ENCODE assay signal across 13 mouse cellular contexts in genomic region chr9:56860486-56861269, GRCm38 (mm10). TPM values are rescaled to one million over a fixed set of nuclear protein-coding genes. Genes with fewer than 3 reads are reported as not detected.
DNase-seq lines count a peak whose midpoint lies in the region; ATAC-seq lines count a peak whose summit lies in the region.
"Had no signal": no experiment of that assay in that cellular context is flagged by ENCODE, and none has a peak within 500 bp of the region (broad histone marks: within the 10 kb centered on the region; RNA-seq: fewer than 3 reads in every experiment).

No protein-coding gene starts in this region.

- H3K27ac ChIP-seq in heart, embryonic 15.5 days = peak overlapping the region; percentile 36; the same call in 1 of the 2 replicates
- H3K27ac ChIP-seq in forebrain, embryonic 14.5 days (ENCODE audit: low read depth, low read length) = no peak overlapping the region
- no peak overlapping the region for H3K27ac ChIP-seq in hindbrain, embryonic 13.5 days
- H3K27ac ChIP-seq: embryonic facial prominence, embryonic 12.5 days; liver, embryonic 13.5 days had no signal

- H3K4me2 ChIP-seq in heart, embryonic 15.5 days = no peak overlapping the region
- no peak overlapping the region for H3K4me2 ChIP-seq in forebrain, embryonic 14.5 days (ENCODE audit: low read length)
- no peak overlapping the region for H3K4me2 ChIP-seq in hindbrain, embryonic 13.5 days
- H3K4me2 ChIP-seq: embryonic facial prominence, embryonic 12.5 days; liver, embryonic 13.5 days had no signal

- H3K4me3 ChIP-seq in heart, embryonic 15.5 days = no peak overlapping the region
- no peak overlapping the region for H3K4me3 ChIP-seq in forebrain, embryonic 14.5 days (ENCODE audit: low read depth, low read length)
- no peak overlapping the region for H3K4me3 ChIP-seq in hindbrain, embryonic 13.5 days
- H3K4me3 ChIP-seq: embryonic facial prominence, embryonic 12.5 days; liver, embryonic 13.5 days had no signal

- H3K9me3 ChIP-seq in heart, embryonic 15.5 days (replicated peaks) = no peaks in the 10 kb centered on the region
- H3K9me3 ChIP-seq in forebrain, embryonic 14.5 days (replicated peaks; ENCODE audit: control insufficient read depth, low read length) = no peaks in the 10 kb centered on the region
- no peaks in the 10 kb centered on the region for H3K9me3 ChIP-seq in hindbrain, embryonic 13.5 days
- H3K9me3 ChIP-seq: embryonic facial prominence, embryonic 12.5 days; liver, embryonic 13.5 days had no signal

- peaks cover 36% of the 10 kb centered on the region for H3K4me1 ChIP-seq in heart, embryonic 15.5 days (replicated peaks)
- no peaks in the 10 kb centered on the region for H3K4me1 ChIP-seq in forebrain, embryonic 14.5 days (ENCODE audit: control insufficient read depth, insufficient read depth, low read length)
- H3K4me1 ChIP-seq in hindbrain, embryonic 13.5 days (replicated peaks) = peaks cover 17% of the 10 kb centered on the region; the same call in 1 of the 2 replicates

- peak; percentile 59 for DNase-seq in adrenal gland, postnatal 14 days
- no peak for DNase-seq in adrenal gland, adult 8-10 months
- peak; percentile 53 for DNase-seq in kidney, adult 9 months
- DNase-seq in lung, postnatal 25 days (ENCODE audit: low spot score) = peak; percentile 13
- DNase-seq in layer of hippocampus, postnatal 14 days (ENCODE audit: low spot score in 2 of 2) = no peak
- no peak for DNase-seq in forebrain, embryonic 14.5 days (ENCODE audit: low spot score)
- DNase-seq: gastrocnemius, postnatal 36 days; liver, embryonic 13.5 days; midbrain, embryonic 14.5 days had no signal

- peaks cover 4% of the 10 kb centered on the region; the same call in 1 of the 2 replicates for H3K27me3 ChIP-seq in heart, embryonic 15.5 days
- 0 out of 2 replicates have a peak, but pooled peaks cover 3% of the 10 kb centered on the region for H3K27me3 ChIP-seq in forebrain, embryonic 14.5 days (replicated peaks; ENCODE audit: control insufficient read depth, insufficient read depth, low read length)
- H3K27me3 ChIP-seq in hindbrain, embryonic 13.5 days = peaks cover 31% of the 10 kb centered on the region

- ATAC-seq in heart, embryonic 15.5 days (replicated peaks; ENCODE audit: insufficient number of reproducible peaks, insufficient read depth, low FRiP score, low read depth) = no peak
- no peak for ATAC-seq in forebrain, embryonic 14.5 days
- no peak for ATAC-seq in hindbrain, embryonic 13.5 days (ENCODE audit: low FRiP score)

- no peak overlapping the region for H3K9ac ChIP-seq in heart, embryonic 15.5 days
- no peak overlapping the region for H3K9ac ChIP-seq in forebrain, embryonic 14.5 days (ENCODE audit: low read length)
- H3K9ac ChIP-seq in hindbrain, embryonic 13.5 days = no peak overlapping the region
- H3K9ac ChIP-seq: embryonic facial prominence, embryonic 12.5 days; liver, embryonic 13.5 days had no signal

- 45% methylated on average over 15 of the region's 15 CpGs for WGBS in heart, embryonic 15.5 days
- 74% methylated on average over 15 of the region's 15 CpGs for WGBS in forebrain, embryonic 14.5 days
- WGBS in hindbrain, embryonic 13.5 days = 65% methylated on average over 15 of the region's 15 CpGs

- no peaks in the 10 kb centered on the region for H3K36me3 ChIP-seq in heart, embryonic 15.5 days
- H3K36me3 ChIP-seq in forebrain, embryonic 14.5 days (ENCODE audit: control insufficient read depth, insufficient read depth, low read length) = no peaks in the 10 kb centered on the region
- no peaks in the 10 kb centered on the region for H3K36me3 ChIP-seq in hindbrain, embryonic 13.5 days
- H3K36me3 ChIP-seq: embryonic facial prominence, embryonic 12.5 days; liver, embryonic 13.5 days had no signal

RNA-seq across cellular contexts. Expression of gene Odf3l1, which starts 3.8 kb away (rescaled TPM):
- total RNA-seq in adrenal gland, postnatal 14 days (2021) = 2.0 and 3.2 TPM in 2 replicates
- total RNA-seq in adrenal gland, adult 8-10 months (2022) = 1 to 10 TPM in 1 of 4 experiments, under 1 TPM in 2, not detected in 1; 0.29 to 1.5 (median 0.40) TPM
- polyA plus RNA-seq in heart, embryonic 15.5 days (2015; fragmentation: Nextera tagmentation; extraction: Ambion mirVana) = 0.38 and 0.62 TPM in 2 replicates
- not detected for total RNA-seq in layer of hippocampus, postnatal 14 days (2021)
- not detected in 2 replicates for polyA plus RNA-seq in forebrain, embryonic 14.5 days (2014; fragmentation: Nextera tagmentation; extraction: Ambion mirVana)
- polyA plus RNA-seq in hindbrain, embryonic 13.5 days (2015; fragmentation: Nextera tagmentation; extraction: Ambion mirVana) = 0.18 TPM in 1 of 2 replicates, not detected in the other
- total RNA-seq: gastrocnemius, postnatal 36 days; layer of hippocampus, adult 18-20 months had no signal
- polyA plus RNA-seq: liver, embryonic 13.5 days; midbrain, embryonic 14.5 days had no signal

RNA-seq across cellular contexts. Expression of gene Cspg4, which starts 4.2 kb away (rescaled TPM):
- total RNA-seq in adrenal gland, postnatal 14 days (2021) = 12.5 and 17.0 TPM in 2 replicates
- 10 to 100 TPM in 1 of 4 experiments, 1 to 10 TPM in 3; 6.4 to 15.0 (median 8.1) TPM for total RNA-seq in adrenal gland, adult 8-10 months (2022)
- 28.9 and 38.3 TPM in 2 replicates for polyA plus RNA-seq in heart, embryonic 15.5 days (2015; fragmentation: Nextera tagmentation; extraction: Ambion mirVana)
- total RNA-seq in layer of hippocampus, postnatal 14 days (2021) = 10 to 100 TPM; 33.0 to 36.4 TPM
- polyA plus RNA-seq in forebrain, embryonic 14.5 days (2014; fragmentation: Nextera tagmentation; extraction: Ambion mirVana) = 3.0 and 4.8 TPM in 2 replicates
- 4.2 and 5.2 TPM in 2 replicates for polyA plus RNA-seq in hindbrain, embryonic 13.5 days (2015; fragmentation: Nextera tagmentation; extraction: Ambion mirVana)

Comparison
In these comparisons a context has a peak if more than half of its experiments do, and no peak if none do; other contexts are left out.
1. DNase-seq: peak in adrenal gland, postnatal 14 days (single experiment), kidney, adult 9 months (single experiment) and lung, postnatal 25 days (single experiment); none in adrenal gland, adult 8-10 months (single experiment), layer of hippocampus, postnatal 14 days (0 of 2) and forebrain, embryonic 14.5 days (single experiment).